Mouse (Mus musculus): ENCODE data around the gene Tmtc2. TPM values are rescaled to one million over a fixed set of nuclear protein-coding genes. Genes with fewer than 3 reads are reported as not detected.

Gene Tmtc2
- polyA plus RNA-seq, 1 experiment from 2014 or later: 7.2 TPM

DNA sequence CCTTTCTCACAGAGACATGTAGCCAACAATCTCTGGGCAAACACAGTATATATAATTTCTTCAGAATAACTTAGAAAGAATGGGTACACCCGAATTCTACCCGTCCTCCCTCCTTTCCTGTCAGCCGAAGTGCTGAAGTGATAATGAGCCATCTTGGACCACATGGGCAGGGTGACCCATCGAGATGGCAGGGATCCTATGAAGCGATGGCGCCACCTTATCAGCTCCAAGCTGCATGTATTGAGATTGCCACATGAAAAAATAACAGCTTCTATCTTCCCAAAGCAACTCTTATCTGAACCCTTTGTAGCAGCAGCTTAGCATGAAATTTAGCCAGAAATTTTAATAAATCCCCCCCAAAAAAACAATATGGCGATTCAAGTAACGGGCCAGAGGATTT lies 206.0 kb downstream of the Tmtc2 start:
- no peak for ATAC-seq
- Histone ChIP-seq H3K4me3 (ENCODE audit: low read depth, low read length) (no peak overlapping the region), H3K4me1 (ENCODE audit: insufficient read depth, low read depth, low read length) (no peaks in the 10 kb centered on the region), H3K27ac (ENCODE audit: low read length) (no peak overlapping the region), H3K9ac (replicated peaks; ENCODE audit: low read depth) (no peak overlapping the region), H3K4me2 (replicated peaks; ENCODE audit: low read depth, low read length) (no peak overlapping the region), H3K27me3 (replicated peaks; ENCODE audit: insufficient read depth, low read length) (no peaks in the 10 kb centered on the region), H3K36me3 (ENCODE audit: insufficient read depth, low read length) (no peaks in the 10 kb centered on the region), H3K9me3 (ENCODE audit: low read length) (no peaks in the 10 kb centered on the region)
- no peak for TF ChIP-seq CTCF (IDR thresholded peaks at IDR 0.05)
- no peak for TF ChIP-seq EP300 (IDR thresholded peaks at IDR 0.05)
- 87% methylated on average over 8 of the region's 8 CpGs for WGBS
- no peak for DNase-seq (ENCODE audit: low spot score)

DNA sequence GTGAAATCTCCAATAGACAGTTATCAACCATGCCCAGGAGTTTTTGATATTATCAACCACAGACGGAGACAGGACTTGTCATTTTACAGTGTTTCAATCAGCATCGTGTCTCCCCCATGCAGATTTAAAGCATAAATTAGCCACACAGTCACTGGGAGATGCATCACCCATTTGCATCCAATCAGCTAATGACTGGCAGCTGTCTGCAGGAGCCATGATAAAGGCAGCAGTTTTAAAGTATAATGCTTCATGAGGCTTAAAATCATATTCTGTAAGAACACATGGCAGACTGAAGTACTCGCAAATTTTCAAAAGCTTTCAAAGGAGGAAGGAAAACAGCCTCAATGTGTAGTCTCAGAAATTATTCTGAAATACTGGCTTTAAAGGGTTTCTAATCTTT lies 209.8 kb downstream of the Tmtc2 start:
- Histone ChIP-seq H3K36me3 (ENCODE audit: insufficient read depth, low read length) (no peaks in the 10 kb centered on the region), H3K4me1 (ENCODE audit: insufficient read depth, low read depth, low read length) (no peaks in the 10 kb centered on the region), H3K27ac (ENCODE audit: low read length) (no peak overlapping the region), H3K4me3 (ENCODE audit: low read depth, low read length) (no peak overlapping the region), H3K4me2 (replicated peaks; ENCODE audit: low read depth, low read length) (no peak overlapping the region), H3K27me3 (replicated peaks; ENCODE audit: insufficient read depth, low read length) (no peaks in the 10 kb centered on the region), H3K9ac (replicated peaks; ENCODE audit: low read depth) (no peak overlapping the region), H3K9me3 (ENCODE audit: low read length) (no peaks in the 10 kb centered on the region)
- WGBS: 77% methylated on average over 3 of the region's 3 CpGs
- DNase-seq (ENCODE audit: low spot score) (no peak), ATAC-seq (no peak)
- TF ChIP-seq CTCF (IDR thresholded peaks at IDR 0.05) (no peak), EP300 (IDR thresholded peaks at IDR 0.05) (no peak)

DNA sequence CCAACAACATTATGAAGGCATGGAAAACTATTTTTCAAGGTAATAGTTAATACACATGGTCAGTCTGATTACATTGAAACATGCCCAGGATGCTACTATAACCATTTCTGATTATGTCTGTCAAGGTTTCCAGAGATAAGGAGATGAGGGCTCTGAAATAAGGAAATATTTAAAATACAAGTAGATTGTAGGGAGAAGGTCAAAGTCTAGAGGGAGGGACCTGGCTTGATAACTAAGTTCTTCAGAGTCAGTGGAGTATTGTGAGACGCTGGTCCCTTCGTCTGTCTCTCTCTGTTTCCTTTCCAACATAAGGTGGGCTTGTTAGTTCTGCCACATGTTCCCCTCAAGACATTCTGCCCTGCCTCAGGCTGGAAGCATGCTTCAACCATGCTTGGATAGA lies 223.9 kb downstream of the Tmtc2 start:
- no peaks in the 10 kb centered on the region for H3K27me3 ChIP-seq (replicated peaks; ENCODE audit: insufficient read depth, low read length)
- H3K4me3 ChIP-seq (ENCODE audit: low read depth, low read length): no peak overlapping the region
- TF ChIP-seq CTCF (IDR thresholded peaks at IDR 0.05): no peak
- no peak for TF ChIP-seq EP300 (IDR thresholded peaks at IDR 0.05)
- no peak overlapping the region for H3K27ac ChIP-seq (ENCODE audit: low read length)
- no peak overlapping the region for H3K9ac ChIP-seq (replicated peaks; ENCODE audit: low read depth)
- no peak for DNase-seq (ENCODE audit: low spot score)
- H3K36me3 ChIP-seq (ENCODE audit: insufficient read depth, low read length): no peaks in the 10 kb centered on the region
- H3K9me3 ChIP-seq (ENCODE audit: low read length): no peaks in the 10 kb centered on the region
- WGBS: 73% methylated on average over 2 of the region's 2 CpGs
- H3K4me2 ChIP-seq (replicated peaks; ENCODE audit: low read depth, low read length): no peak overlapping the region
- H3K4me1 ChIP-seq (ENCODE audit: insufficient read depth, low read depth, low read length): no peaks in the 10 kb centered on the region
- ATAC-seq: no peak

DNA sequence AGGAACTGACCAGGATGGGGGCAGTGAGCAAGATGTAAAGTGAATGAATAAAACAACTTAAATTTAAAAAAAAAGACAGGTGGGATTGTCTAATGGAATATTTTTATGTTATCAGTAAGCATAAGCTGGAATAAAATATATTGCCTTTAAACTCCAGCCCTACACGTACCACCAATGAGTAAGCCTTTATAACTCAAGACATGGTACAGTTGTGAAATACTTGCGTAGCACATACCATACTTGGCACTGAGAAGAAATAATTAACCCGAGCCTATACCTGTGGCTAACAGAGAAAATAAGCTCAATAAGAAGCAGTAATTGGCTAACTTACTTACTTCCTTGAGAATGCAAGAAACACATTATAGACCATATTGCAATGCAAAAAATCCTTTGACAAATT lies 228.3 kb downstream of the Tmtc2 start:
- no peak overlapping the region for H3K9ac ChIP-seq (replicated peaks; ENCODE audit: low read depth)
- no peaks in the 10 kb centered on the region for H3K36me3 ChIP-seq (ENCODE audit: insufficient read depth, low read length)
- H3K4me1 ChIP-seq (ENCODE audit: insufficient read depth, low read depth, low read length): no peaks in the 10 kb centered on the region
- no peaks in the 10 kb centered on the region for H3K9me3 ChIP-seq (ENCODE audit: low read length)
- ATAC-seq: no peak
- H3K4me2 ChIP-seq (replicated peaks; ENCODE audit: low read depth, low read length): no peak overlapping the region
- no peak overlapping the region for H3K4me3 ChIP-seq (ENCODE audit: low read depth, low read length)
- no peak for DNase-seq (ENCODE audit: low spot score)
- H3K27ac ChIP-seq (ENCODE audit: low read length): no peak overlapping the region
- no peak for TF ChIP-seq CTCF (IDR thresholded peaks at IDR 0.05)
- TF ChIP-seq EP300 (IDR thresholded peaks at IDR 0.05): no peak
- WGBS: 71% methylated on average over 3 of the region's 3 CpGs
- H3K27me3 ChIP-seq (replicated peaks; ENCODE audit: insufficient read depth, low read length): no peaks in the 10 kb centered on the region

DNA sequence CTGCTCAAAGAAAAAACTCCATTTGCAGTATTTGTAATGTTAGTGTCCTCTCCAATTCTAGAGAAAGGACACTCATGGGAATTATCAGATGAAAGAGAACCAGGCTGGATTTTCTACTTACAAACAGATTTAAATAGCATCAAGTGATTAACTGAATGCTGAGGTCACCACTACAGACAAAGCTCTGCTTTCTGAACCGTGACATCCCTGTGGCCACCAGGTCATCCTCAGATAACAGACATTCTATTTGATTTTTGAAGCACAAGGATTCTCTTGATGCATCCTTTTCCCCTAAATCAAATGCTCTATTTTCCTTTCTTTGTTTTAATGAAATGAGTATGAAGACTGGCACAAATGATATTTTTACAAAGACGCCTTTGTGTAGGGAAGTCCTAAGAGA lies 241.4 kb downstream of the Tmtc2 start:
- no peak overlapping the region for H3K4me3 ChIP-seq (ENCODE audit: low read depth, low read length)
- no peak for ATAC-seq

DNA sequence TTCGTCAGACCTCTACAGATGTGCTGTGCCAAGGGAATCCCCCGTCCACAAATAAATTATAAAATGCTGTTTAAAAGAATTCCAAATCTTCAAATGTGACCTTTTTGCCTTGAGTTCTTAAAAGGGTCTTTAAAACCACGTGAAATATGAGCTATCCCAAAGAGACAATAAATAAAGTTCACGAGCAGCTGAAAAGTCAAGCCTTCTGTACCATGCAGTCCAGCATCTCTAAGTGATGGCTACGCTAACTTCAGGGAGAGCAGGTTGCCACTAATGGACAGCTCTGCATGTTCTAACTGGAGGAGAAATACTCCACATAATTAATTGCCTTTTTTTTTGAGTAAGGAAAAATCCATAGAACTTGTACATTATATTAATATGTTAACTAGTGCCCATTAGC lies 243.9 kb downstream of the Tmtc2 start:
- Histone ChIP-seq H3K36me3 (ENCODE audit: insufficient read depth, low read length) (no peaks in the 10 kb centered on the region), H3K9ac (replicated peaks; ENCODE audit: low read depth) (no peak overlapping the region), H3K27ac (ENCODE audit: low read length) (no peak overlapping the region), H3K4me3 (ENCODE audit: low read depth, low read length) (no peak overlapping the region), H3K4me2 (replicated peaks; ENCODE audit: low read depth, low read length) (no peak overlapping the region), H3K4me1 (ENCODE audit: insufficient read depth, low read depth, low read length) (no peaks in the 10 kb centered on the region), H3K27me3 (replicated peaks; ENCODE audit: insufficient read depth, low read length) (no peaks in the 10 kb centered on the region), H3K9me3 (ENCODE audit: low read length) (no peaks in the 10 kb centered on the region)
- ATAC-seq (no peak), DNase-seq (ENCODE audit: low spot score) (no peak)
- WGBS: 63% methylated on average over 5 of the region's 5 CpGs
- TF ChIP-seq EP300 (IDR thresholded peaks at IDR 0.05) (no peak), CTCF (IDR thresholded peaks at IDR 0.05) (no peak)

More for the DNA sequence above, 241.4 kb downstream of the Tmtc2 start:
- WGBS: 91% methylated on average over 2 of the region's 2 CpGs
- H3K9ac ChIP-seq (replicated peaks; ENCODE audit: low read depth): no peak overlapping the region
- no peaks in the 10 kb centered on the region for H3K9me3 ChIP-seq (ENCODE audit: low read length)
- H3K27me3 ChIP-seq (replicated peaks; ENCODE audit: insufficient read depth, low read length): no peaks in the 10 kb centered on the region
- TF ChIP-seq EP300 (IDR thresholded peaks at IDR 0.05) (no peak), CTCF (IDR thresholded peaks at IDR 0.05) (no peak)
- no peaks in the 10 kb centered on the region for H3K4me1 ChIP-seq (ENCODE audit: insufficient read depth, low read depth, low read length)
- no peak overlapping the region for H3K27ac ChIP-seq (ENCODE audit: low read length)
- no peak overlapping the region for H3K4me2 ChIP-seq (replicated peaks; ENCODE audit: low read depth, low read length)
- no peaks in the 10 kb centered on the region for H3K36me3 ChIP-seq (ENCODE audit: insufficient read depth, low read length)
- no peak for DNase-seq (ENCODE audit: low spot score)

DNA sequence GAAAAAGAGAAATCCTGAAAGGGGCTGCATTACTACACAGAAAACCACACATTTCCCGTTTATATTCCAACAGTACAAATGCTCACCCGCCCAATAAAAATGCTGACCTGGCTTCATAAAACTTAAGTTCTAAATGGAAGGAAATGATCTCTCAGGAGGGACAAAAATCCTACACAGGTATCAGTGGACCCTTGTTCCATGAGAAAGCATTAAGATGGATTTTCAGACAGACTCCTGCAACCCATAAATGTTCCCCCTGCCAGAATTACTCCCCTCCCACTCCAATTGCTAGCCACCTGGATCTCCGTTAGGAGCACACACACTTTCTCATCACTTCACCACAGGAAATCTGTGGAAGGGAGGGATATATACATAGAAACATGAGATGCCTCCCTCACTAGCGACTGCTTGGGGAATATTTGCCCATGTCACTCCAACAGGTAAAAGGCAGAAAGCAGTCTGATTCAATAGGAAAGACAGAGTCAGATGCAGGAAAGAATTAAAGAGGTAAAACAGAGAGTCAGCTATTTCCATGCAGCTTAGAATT lies 250.5 kb downstream of the Tmtc2 start:
- H3K4me3 ChIP-seq (ENCODE audit: low read depth, low read length): no peak overlapping the region
- TF ChIP-seq CTCF (IDR thresholded peaks at IDR 0.05) (no peak), EP300 (IDR thresholded peaks at IDR 0.05) (no peak)
- 63% methylated on average over 4 of the region's 4 CpGs for WGBS
- DNase-seq (ENCODE audit: low spot score): no peak
- no peak overlapping the region for H3K9ac ChIP-seq (replicated peaks; ENCODE audit: low read depth)
- no peaks in the 10 kb centered on the region for H3K27me3 ChIP-seq (replicated peaks; ENCODE audit: insufficient read depth, low read length)
- H3K36me3 ChIP-seq (ENCODE audit: insufficient read depth, low read length): 0 out of 2 replicates have a peak, but pooled peaks cover 3% of the 10 kb centered on the region
- no peaks in the 10 kb centered on the region for H3K9me3 ChIP-seq (ENCODE audit: low read length)
- H3K4me1 ChIP-seq (ENCODE audit: insufficient read depth, low read depth, low read length): no peaks in the 10 kb centered on the region
- ATAC-seq: no peak
- no peak overlapping the region for H3K4me2 ChIP-seq (replicated peaks; ENCODE audit: low read depth, low read length)
- no peak overlapping the region for H3K27ac ChIP-seq (ENCODE audit: low read length)

Data from lung, postnatal 0 days (tissue).